ENCODE assay signal across 12 mouse cellular contexts in genomic region chr15:84189881-84190280, GRCm38 (mm10). TPM values are rescaled to one million over a fixed set of nuclear protein-coding genes. Genes with fewer than 3 reads are reported as not detected.
DNase-seq lines count a peak whose midpoint lies in the region; ATAC-seq lines count a peak whose summit lies in the region.
"Had no signal": no experiment of that assay in that cellular context is flagged by ENCODE, and none has a peak within 500 bp of the region (broad histone marks: within the 10 kb centered on the region; RNA-seq: fewer than 3 reads in every experiment).

No protein-coding gene starts in this region.

- no peaks in the 10 kb centered on the region for H3K9me3 ChIP-seq in forebrain, embryonic 14.5 days (replicated peaks; ENCODE audit: control insufficient read depth, low read length)
- no peaks in the 10 kb centered on the region for H3K9me3 ChIP-seq in forebrain, embryonic 13.5 days (replicated peaks)

- H3K4me1 ChIP-seq in forebrain, embryonic 14.5 days (ENCODE audit: control insufficient read depth, insufficient read depth, low read length), result 0 out of 2 replicates have a peak, but pooled peaks cover 4% of the 10 kb centered on the region
- peaks cover 20% of the 10 kb centered on the region for H3K4me1 ChIP-seq in forebrain, embryonic 13.5 days

- no peak for ATAC-seq in forebrain, embryonic 14.5 days
- ATAC-seq in forebrain, embryonic 13.5 days, result no peak

- H3K4me2 ChIP-seq in forebrain, embryonic 14.5 days (ENCODE audit: low read length), result no peak overlapping the region
- no peak overlapping the region for H3K4me2 ChIP-seq in forebrain, embryonic 13.5 days

- peak; percentile 69 for DNase-seq in forebrain, embryonic 14.5 days (ENCODE audit: low spot score)
- peak; percentile 40 for DNase-seq in lung, postnatal 36 days
- DNase-seq in lung, adult 18-20 months, result no peak
- DNase-seq in ZHBTc4 (ENCODE audit: low read depth, low spot score), result peak; percentile 87
- peak; percentile 26 for DNase-seq in retina, adult 2 months (ENCODE audit: low read depth, low spot score)
- no peak for DNase-seq in Muller cell, postnatal 12 days (ENCODE audit: inconsistent ontology term)
- DNase-seq in spleen, postnatal 14 days (ENCODE audit: low spot score in 2 of 2), result no peak
- DNase-seq: adrenal gland, adult 2 months; cerebellum, adult 11-12 months; heart, postnatal 14 days; kidney, adult 8-10 months had no signal

- 50% methylated on average over 3 of the region's 3 CpGs for WGBS in forebrain, embryonic 14.5 days
- 50% methylated on average over 3 of the region's 3 CpGs for WGBS in forebrain, embryonic 13.5 days

- no peak overlapping the region for H3K9ac ChIP-seq in forebrain, embryonic 14.5 days (ENCODE audit: low read length)
- H3K9ac ChIP-seq in forebrain, embryonic 13.5 days, result no peak overlapping the region

- no peaks in the 10 kb centered on the region for H3K27me3 ChIP-seq in forebrain, embryonic 14.5 days (replicated peaks; ENCODE audit: control insufficient read depth, insufficient read depth, low read length)
- no peaks in the 10 kb centered on the region for H3K27me3 ChIP-seq in forebrain, embryonic 13.5 days

- no peak overlapping the region for H3K27ac ChIP-seq in forebrain, embryonic 14.5 days (ENCODE audit: low read depth, low read length)
- H3K27ac ChIP-seq in forebrain, embryonic 13.5 days, result no peak overlapping the region

- H3K36me3 ChIP-seq in forebrain, embryonic 14.5 days (ENCODE audit: control insufficient read depth, insufficient read depth, low read length), result no peaks in the 10 kb centered on the region
- H3K36me3 ChIP-seq in forebrain, embryonic 13.5 days (ENCODE audit: poor library complexity, severe bottlenecking), result no peaks in the 10 kb centered on the region

- H3K4me3 ChIP-seq in forebrain, embryonic 14.5 days (ENCODE audit: low read depth, low read length), result no peak overlapping the region
- H3K4me3 ChIP-seq in forebrain, embryonic 13.5 days, result no peak overlapping the region

RNA-seq across cellular contexts. Expression of gene Samm50, which starts 2.2 kb away (rescaled TPM):
- 60.5 and 60.9 TPM in 2 replicates for polyA plus RNA-seq in forebrain, embryonic 14.5 days (2014; fragmentation: Nextera tagmentation; extraction: Ambion mirVana)
- 84.4 and 91.5 TPM in 2 replicates for polyA plus RNA-seq in forebrain, embryonic 13.5 days (2015; fragmentation: Nextera tagmentation; extraction: Ambion mirVana)

RNA-seq across cellular contexts. Expression of gene Pnpla3, which starts 22.2 kb away (rescaled TPM):
- polyA plus RNA-seq in forebrain, embryonic 14.5 days (2014; fragmentation: Nextera tagmentation; extraction: Ambion mirVana), result 1.7 and 1.9 TPM in 2 replicates
- 2.8 and 3.1 TPM in 2 replicates for polyA plus RNA-seq in forebrain, embryonic 13.5 days (2015; fragmentation: Nextera tagmentation; extraction: Ambion mirVana)

RNA-seq across cellular contexts. Expression of gene Parvb, which starts 42.0 kb away (rescaled TPM):
- polyA plus RNA-seq in forebrain, embryonic 14.5 days (2014; fragmentation: Nextera tagmentation; extraction: Ambion mirVana), result 2.5 and 2.9 TPM in 2 replicates
- polyA plus RNA-seq in forebrain, embryonic 13.5 days (2015; fragmentation: Nextera tagmentation; extraction: Ambion mirVana), result 2.1 and 2.6 TPM in 2 replicates

Comparison
In these comparisons a context has a peak if more than half of its experiments do, and no peak if none do; other contexts are left out.
1. DNase-seq: peak in forebrain, embryonic 14.5 days (single experiment), lung, postnatal 36 days (single experiment), ZHBTc4 (single experiment) and retina, adult 2 months (single experiment); none in lung, adult 18-20 months (0 of 2), Muller cell, postnatal 12 days (single experiment) and spleen, postnatal 14 days (0 of 2).